Mouse (Mus musculus) liver, embryonic 13.5 days (tissue): ENCODE measurements around the gene Rad50. TPM values are rescaled to one million over a fixed set of nuclear protein-coding genes. Genes with fewer than 3 reads are reported as not detected.

ENCODE experiments used
- ATAC-seq: fragments of 200-750 bp; cut with Nextera tagmentation; 2 replicates; pipeline ENCODE4 v1.8.0; 2017; ENCODE audit warnings: low read depth, mild to moderate bottlenecking, moderate number of reproducible peaks, moderate library complexity
- DNase-seq: peaks from one replicate; pipeline ENCODE4 v3.0.0; 2022
- H3K27ac ChIP-seq: fragments of 300-500 bp; sonication (generic); 2 replicates; pipeline ENCODE4 v1.5.1; 2015; ENCODE audit warnings: moderate library complexity, mild to moderate bottlenecking, inconsistent platforms
- H3K27me3 ChIP-seq: fragments of 300-500 bp; sonication (generic); 2 replicates; pipeline ENCODE4 v1.6.1; 2015; ENCODE audit warnings: mild to moderate bottlenecking, inconsistent platforms
- H3K36me3 ChIP-seq: fragments of 300-500 bp; sonication (generic); 2 replicates; pipeline ENCODE4 v1.6.1; 2015; ENCODE audit warnings: mild to moderate bottlenecking, inconsistent platforms
- H3K4me1 ChIP-seq: fragments of 300-500 bp; sonication (generic); replicated peaks from 2 replicates; pipeline ENCODE4 v1.6.1; 2015; ENCODE audit warnings: inconsistent platforms
- H3K4me2 ChIP-seq: fragments of 300-500 bp; sonication (generic); 2 replicates; pipeline ENCODE4 v1.6.1; 2015; ENCODE audit warnings: inconsistent platforms, mild to moderate bottlenecking, moderate library complexity
- H3K4me3 ChIP-seq: fragments of 300-500 bp; sonication (generic); replicated peaks from 2 replicates; pipeline ENCODE4 v1.5.1; 2015; ENCODE audit warnings: mild to moderate bottlenecking, inconsistent platforms
- H3K9ac ChIP-seq: fragments of 300-500 bp; sonication (generic); 2 replicates; pipeline ENCODE4 v1.6.1; 2015; ENCODE audit warnings: mild to moderate bottlenecking, inconsistent platforms
- H3K9me3 ChIP-seq: fragments of 300-500 bp; sonication (generic); replicated peaks from 2 replicates; pipeline ENCODE4 v1.6.1; 2016; ENCODE audit warnings: inconsistent platforms
- WGBS: fragments of 180-500 bp; shearing (Covaris S2); methylation state at CpG from one replicate; pipeline ENCODE4 v1.1.7; 2015; ENCODE audit not compliant: insufficient replicate concordance; 5-methylcytosine and 5-hydroxymethylcytosine counted together
- polyA plus RNA-seq: library from polyadenylated mRNA; unstranded; fragments of >200 nt; fragmentation: Nextera tagmentation; extraction: Ambion mirVana; gene quantifications from 2 replicates; pipeline ENCODE4 v1.2.1, GENCODE M21; 2015

Rad50 gene
- polyA plus RNA-seq, 1 experiment from 2014 or later: 19.5 TPM

- WGBS: 40% methylated on average over 4 of the region's 4 CpGs
- H3K4me2 ChIP-seq: peak overlapping the region; percentile 35; the same call in 1 of the 2 replicates
Observed at GRCm38 (mm10) chr11:53617562-53618109, 89.5 kb downstream of the Rad50 start.

DNA sequence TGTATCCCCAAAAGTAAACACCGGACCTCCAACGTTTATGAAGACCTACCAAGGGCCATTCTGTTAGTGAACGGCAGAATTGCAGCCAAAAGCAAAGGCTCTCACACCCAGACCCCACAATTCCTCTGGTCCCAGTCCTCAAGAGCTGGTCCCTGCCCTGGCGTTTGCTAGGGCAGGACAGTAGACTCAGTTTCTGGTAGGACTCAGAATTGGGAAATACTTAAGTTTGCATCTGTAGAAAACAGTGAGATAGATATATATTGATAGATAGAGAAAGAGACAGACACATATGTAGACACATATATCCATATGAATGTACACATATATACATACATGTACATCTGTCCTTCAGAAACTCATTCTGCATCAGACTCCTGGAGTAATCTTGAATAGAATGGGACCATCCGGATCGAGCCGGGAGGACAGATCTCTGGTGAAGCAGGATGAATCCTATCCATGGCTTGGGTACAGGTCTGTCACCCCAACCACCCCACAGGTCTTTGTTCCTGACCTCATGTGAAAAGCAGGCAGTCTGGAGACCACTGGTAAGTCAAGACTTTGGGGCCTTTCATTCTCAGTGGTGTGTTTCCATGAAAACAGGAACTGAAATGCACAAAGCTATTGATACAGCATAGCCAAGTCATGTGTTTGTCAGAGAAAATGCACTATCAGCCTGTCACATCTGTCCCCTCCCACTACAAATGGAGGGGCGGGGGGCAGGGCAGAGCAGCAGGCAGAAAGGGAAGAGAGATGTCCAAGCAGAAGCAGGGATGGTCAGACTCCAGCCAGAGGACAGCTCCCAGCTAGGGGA lies 90.2 kb downstream of the Rad50 start:
- no peaks in the 10 kb centered on the region for H3K36me3 ChIP-seq
- H3K27ac ChIP-seq: peak overlapping the region; percentile 48; the same call in 1 of the 2 replicates
- H3K4me3 ChIP-seq: no peak overlapping the region
- H3K9me3 ChIP-seq: no peaks in the 10 kb centered on the region
- H3K4me1 ChIP-seq: peaks cover 73% of the 10 kb centered on the region
- H3K4me2 ChIP-seq: peak overlapping the region; percentile 35
- 49% methylated on average over 8 of the region's 8 CpGs for WGBS
- H3K9ac ChIP-seq: no peak overlapping the region
- peak; percentile 9; the same call in 1 of the 2 replicates for ATAC-seq
- DNase-seq: peak; percentile 43
- no peaks in the 10 kb centered on the region for H3K27me3 ChIP-seq

More at GRCm38 (mm10) chr11:53617562-53618109, 89.5 kb downstream of the Rad50 start:
- ATAC-seq (no peak), DNase-seq (no peak)
- no peaks in the 10 kb centered on the region for H3K36me3 ChIP-seq
- no peaks in the 10 kb centered on the region for H3K27me3 ChIP-seq
- peaks cover 78% of the 10 kb centered on the region for H3K4me1 ChIP-seq
- no peak overlapping the region for H3K9ac ChIP-seq
- H3K27ac ChIP-seq: no peak overlapping the region
- H3K4me3 ChIP-seq: no peak overlapping the region
- no peaks in the 10 kb centered on the region for H3K9me3 ChIP-seq

DNA sequence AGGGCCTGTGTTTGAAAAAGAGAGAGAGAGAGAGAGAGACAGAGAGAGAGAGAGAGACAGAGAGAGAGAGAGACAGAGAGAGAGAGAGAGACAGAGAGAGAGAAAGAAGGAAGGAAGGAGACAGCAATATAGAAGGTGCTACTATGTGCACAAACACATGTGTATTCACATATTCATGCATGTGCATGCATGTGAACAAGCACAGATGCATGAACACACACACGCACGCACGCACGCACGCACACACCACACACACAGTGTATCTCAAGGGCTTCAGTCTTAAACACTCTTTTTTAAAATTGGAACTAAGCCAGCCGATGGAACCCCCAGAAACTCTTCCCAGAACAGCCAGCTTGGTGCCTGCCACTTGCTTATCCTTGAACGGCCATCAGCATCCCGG lies 91.5 kb downstream of the Rad50 start:
- Histone ChIP-seq H3K4me2 (peak overlapping the region; percentile 35), H3K4me3 (no peak overlapping the region)
- ATAC-seq: no peak

GRCm38 (mm10) chr11:53615172-53615571 lies 91.9 kb downstream of the Rad50 start:
- Histone ChIP-seq H3K36me3 (no peaks in the 10 kb centered on the region), H3K27me3 (no peaks in the 10 kb centered on the region), H3K4me2 (peak overlapping the region; percentile 35), H3K4me1 (peaks cover 59% of the 10 kb centered on the region), H3K4me3 (no peak overlapping the region), H3K9ac (peak overlapping the region; percentile 41), H3K27ac (peak overlapping the region; percentile 59; the same call in 1 of the 2 replicates), H3K9me3 (no peaks in the 10 kb centered on the region)
- ATAC-seq (peak; percentile 70), DNase-seq (peak; percentile 24)
- WGBS: 21% methylated on average over 6 of the region's 6 CpGs

More for the DNA sequence above, 91.5 kb downstream of the Rad50 start:
- Histone ChIP-seq H3K27ac (peak overlapping the region; percentile 59; the same call in 1 of the 2 replicates), H3K36me3 (no peaks in the 10 kb centered on the region), H3K9ac (no peak overlapping the region), H3K4me1 (peaks cover 62% of the 10 kb centered on the region), H3K9me3 (no peaks in the 10 kb centered on the region), H3K27me3 (no peaks in the 10 kb centered on the region)
- DNase-seq: no peak
- WGBS: 89% methylated on average over 8 of the region's 8 CpGs

- DNase-seq: no peak
- Histone ChIP-seq H3K9ac (no peak overlapping the region), H3K4me1 (peaks cover 41% of the 10 kb centered on the region), H3K27ac (no peak overlapping the region), H3K36me3 (no peaks in the 10 kb centered on the region), H3K9me3 (no peaks in the 10 kb centered on the region), H3K4me3 (no peak overlapping the region), H3K27me3 (no peaks in the 10 kb centered on the region), H3K4me2 (no peak overlapping the region)
- ATAC-seq: no peak
- 33% methylated on average over 3 of the region's 3 CpGs for WGBS
Observed at GRCm38 (mm10) chr11:53609672-53610071, 97.4 kb downstream of the Rad50 start.

GRCm38 (mm10) chr11:53609231-53609630 lies 97.9 kb downstream of the Rad50 start:
- Histone ChIP-seq H3K4me2 (no peak overlapping the region), H3K9me3 (no peaks in the 10 kb centered on the region), H3K36me3 (no peaks in the 10 kb centered on the region), H3K4me1 (peaks cover 37% of the 10 kb centered on the region), H3K9ac (no peak overlapping the region), H3K4me3 (no peak overlapping the region), H3K27ac (no peak overlapping the region), H3K27me3 (no peaks in the 10 kb centered on the region)
- peak; percentile 44 for DNase-seq
- peak; percentile 71 for ATAC-seq
- WGBS: 30% methylated on average over 6 of the region's 6 CpGs

DNA sequence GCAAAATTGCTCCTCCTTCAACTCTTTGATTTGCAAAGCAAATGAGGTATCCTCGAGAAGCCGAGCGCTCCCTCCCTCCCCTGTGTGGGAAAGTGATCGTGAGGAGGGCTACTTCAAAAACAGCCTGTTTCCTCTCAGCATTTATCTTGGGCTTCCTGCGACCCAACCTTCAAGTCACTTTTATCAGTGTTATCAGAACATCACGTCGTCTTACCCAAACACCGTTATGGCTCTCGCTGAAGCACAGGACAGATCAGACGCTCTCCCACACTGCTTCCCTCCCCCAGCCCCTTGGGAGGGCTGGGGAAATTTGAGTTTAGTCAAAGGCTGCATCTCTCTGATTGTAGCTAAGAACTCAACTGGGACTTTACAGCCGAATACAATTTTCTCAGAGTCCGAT lies 101.5 kb downstream of the Rad50 start:
- Histone ChIP-seq H3K27me3 (no peaks in the 10 kb centered on the region), H3K4me3 (no peak overlapping the region), H3K4me2 (peak overlapping the region; percentile 41), H3K27ac (no peak overlapping the region), H3K9ac (peak overlapping the region; percentile 6; the same call in 1 of the 2 replicates), H3K9me3 (no peaks in the 10 kb centered on the region), H3K36me3 (no peaks in the 10 kb centered on the region), H3K4me1 (peaks cover 35% of the 10 kb centered on the region)
- DNase-seq: no peak
- peak; percentile 70 for ATAC-seq
- 3% methylated on average over 12 of the region's 12 CpGs for WGBS

DNA sequence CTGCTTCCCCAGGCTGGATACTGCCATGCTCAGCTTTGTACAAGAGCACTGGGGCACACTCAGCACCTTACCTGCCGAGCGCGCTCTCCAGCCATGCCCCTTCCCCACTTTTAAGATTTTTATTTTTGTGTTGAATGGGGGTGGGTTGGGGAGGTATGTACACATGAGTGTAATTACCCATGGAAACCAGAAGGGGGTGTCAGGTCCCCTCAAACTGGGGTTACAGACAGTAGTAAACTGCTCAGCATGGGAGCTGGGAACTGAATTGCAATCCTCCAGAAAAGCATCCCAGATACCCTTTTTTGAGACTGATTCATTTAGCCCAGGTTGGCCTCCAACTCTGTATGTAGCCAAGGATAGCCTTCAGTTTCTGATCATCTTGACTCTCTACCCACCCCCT lies 102.1 kb downstream of the Rad50 start:
- peak overlapping the region; percentile 41; the same call in 1 of the 2 replicates for H3K4me2 ChIP-seq
- no peak for ATAC-seq

More for the DNA sequence above, 102.1 kb downstream of the Rad50 start:
- H3K9me3 ChIP-seq: no peaks in the 10 kb centered on the region
- no peaks in the 10 kb centered on the region for H3K36me3 ChIP-seq
- H3K27me3 ChIP-seq: no peaks in the 10 kb centered on the region
- DNase-seq: no peak
- no peak overlapping the region for H3K4me3 ChIP-seq
- H3K9ac ChIP-seq: no peak overlapping the region
- peaks cover 34% of the 10 kb centered on the region for H3K4me1 ChIP-seq
- WGBS: 81% methylated on average over 3 of the region's 3 CpGs
- no peak overlapping the region; the same call in 1 of the 2 replicates for H3K27ac ChIP-seq

Other genes with a start within 250 kb of the Rad50 start
- gene Gm9837, start 236.8 kb downstream of the Rad50 start, polyA plus RNA-seq: not detected in 2 replicates
- 0.53 and 0.59 TPM in 2 replicates for gene Gm9945, start 227.2 kb downstream of the Rad50 start, polyA plus RNA-seq
- 11.0 and 13.2 TPM in 2 replicates for gene Sowaha, start 227.0 kb downstream of the Rad50 start, polyA plus RNA-seq
- 21.9 and 26.6 TPM in 2 replicates for gene Sept8, start 188.1 kb downstream of the Rad50 start, polyA plus RNA-seq
- gene Kif3a, start 139.9 kb downstream of the Rad50 start, polyA plus RNA-seq: 13.3 and 13.8 TPM in 2 replicates
- gene Il4, start 88.7 kb downstream of the Rad50 start, polyA plus RNA-seq: 0.60 and 0.82 TPM in 2 replicates
- not detected in 2 replicates for gene Il13, start 72.6 kb downstream of the Rad50 start, polyA plus RNA-seq
- not detected in 2 replicates for gene Il5, start 13.5 kb upstream of the Rad50 start, polyA plus RNA-seq
- 6.7 and 8.1 TPM in 2 replicates for gene Irf1, start 62.7 kb upstream of the Rad50 start, polyA plus RNA-seq
- gene Gm17334, start 65.9 kb upstream of the Rad50 start, polyA plus RNA-seq: not detected in 2 replicates
- gene Gm12216, start 151.9 kb upstream of the Rad50 start, polyA plus RNA-seq: 0.14 TPM in 1 of 2 replicates, not detected in the other
- gene Slc22a5, start 184.3 kb upstream of the Rad50 start, polyA plus RNA-seq: 2.4 and 3.2 TPM in 2 replicates